Mouse (Mus musculus) spleen, adult 18-20 months (tissue): ENCODE results near the gene Upf3b.
A peak's percentile ranks its signal among the peaks of the same experiment; 100 is the strongest.

Experiments used
- DNase-seq, 2 experiments: peaks; one replicate each; pipeline ENCODE4 v3.0.0; 2022; ENCODE audit warnings: mixed read lengths in 2 of 2

Gene Upf3b

GRCm38 (mm10) chrX:37076651-37077050 is 33.5 kb downstream of the Upf3b start:
- DNase-seq: no peak

GRCm38 (mm10) chrX:37074262-37074892 is 35.7 kb downstream of the Upf3b start:
- peak; percentile 19 to 54 for DNase-seq

DNA sequence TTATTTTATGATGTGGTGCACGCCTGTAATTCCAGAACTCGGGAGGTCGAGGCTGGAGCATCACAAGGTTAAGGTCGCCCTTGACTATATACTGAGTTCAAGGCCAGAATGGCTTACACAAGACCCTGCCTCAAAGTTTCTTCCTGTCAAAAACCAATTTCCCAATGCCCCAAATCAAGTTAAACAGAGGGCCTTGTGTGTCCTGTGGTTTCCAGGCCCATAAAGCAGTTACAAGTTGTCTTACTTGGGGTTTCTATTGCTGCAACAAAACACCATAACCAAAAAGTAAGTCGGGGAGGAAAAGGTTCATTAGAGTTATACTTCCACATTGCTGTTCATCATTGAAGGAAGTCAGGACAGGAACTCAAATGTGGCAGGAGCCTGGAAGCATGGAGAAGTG is 41.4 kb downstream of the Upf3b start:
- DNase-seq: no peak

- no peak for DNase-seq
Observed at GRCm38 (mm10) chrX:37067299-37067698, 42.8 kb downstream of the Upf3b start.

DNA sequence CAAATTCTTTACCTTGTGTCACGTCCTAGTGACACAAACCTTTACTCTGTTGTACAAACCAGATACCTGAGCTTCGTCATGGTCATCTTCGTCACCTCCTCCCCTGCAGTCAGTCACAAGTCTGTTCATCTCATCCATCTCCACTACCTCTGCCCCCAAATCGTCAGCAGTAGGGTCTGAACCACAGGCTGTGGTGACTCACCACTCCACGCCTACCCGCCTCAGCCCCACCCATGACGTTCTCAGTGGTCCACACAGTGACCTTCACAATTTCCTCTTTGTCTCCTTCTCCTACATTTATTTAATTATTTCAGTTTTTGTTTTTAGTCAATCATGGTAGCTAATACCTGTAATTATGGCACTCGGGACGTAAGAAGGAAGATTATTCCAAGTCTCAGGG is 46.2 kb downstream of the Upf3b start:
- DNase-seq: no peak

- DNase-seq: no peak
Observed at GRCm38 (mm10) chrX:37048890-37049823, 61.0 kb downstream of the Upf3b start.

GRCm38 (mm10) chrX:37048066-37048889 is 61.8 kb downstream of the Upf3b start, which contains the start of gene Sowahd:
TSS of gene Sowahd (plus strand) at chrX:37048845.
- no peak for DNase-seq

- peak; percentile 13 to 50 for DNase-seq
Observed at GRCm38 (mm10) chrX:37042726-37043125, 67.4 kb downstream of the Upf3b start.
